Mouse (Mus musculus): ENCODE data around the gene Syt2. TPM values are rescaled to one million over a fixed set of nuclear protein-coding genes. Genes with fewer than 3 reads are reported as not detected.
A peak's percentile ranks its signal among the peaks of the same experiment; 100 is the strongest.

The Syt2 gene
- polyA plus RNA-seq, 1 experiment: 0.14 TPM

- Histone ChIP-seq H3K4me1 (ENCODE audit: control insufficient read depth, insufficient read depth, low read length) (peaks cover 3% of the 10 kb centered on the region; the same call in 1 of the 2 replicates), H3K4me3 (replicated peaks; ENCODE audit: extremely low read depth, low read depth, low read length) (no peak overlapping the region)
- TF ChIP-seq POLR2A (IDR thresholded peaks at IDR 0.05; ENCODE audit: borderline replicate concordance, extremely low read depth, low read depth, low read length): no peak
- no peak for TF ChIP-seq CTCF (IDR thresholded peaks at IDR 0.05; ENCODE audit: insufficient read depth, low read length)
- DNase-seq: no peak
- WGBS: 71% methylated on average over 6 of the region's 6 CpGs
Observed at GRCm38 (mm10) chr1:134759133-134759532, 112.7 kb downstream of the Syt2 start.

- Histone ChIP-seq H3K4me1 (ENCODE audit: control insufficient read depth, insufficient read depth, low read length) (peaks cover 3% of the 10 kb centered on the region; the same call in 1 of the 2 replicates), H3K4me3 (replicated peaks; ENCODE audit: extremely low read depth, low read depth, low read length) (no peak overlapping the region)
- 72% methylated on average over 5 of the region's 5 CpGs for WGBS
- DNase-seq: no peak
- no peak for TF ChIP-seq CTCF (IDR thresholded peaks at IDR 0.05; ENCODE audit: insufficient read depth, low read length)
- TF ChIP-seq POLR2A (IDR thresholded peaks at IDR 0.05; ENCODE audit: borderline replicate concordance, extremely low read depth, low read depth, low read length): no peak
Observed at GRCm38 (mm10) chr1:134760642-134761041, 114.2 kb downstream of the Syt2 start.

GRCm38 (mm10) chr1:134761534-134761933, 115.1 kb downstream of the Syt2 start:
- H3K4me1 ChIP-seq (ENCODE audit: control insufficient read depth, insufficient read depth, low read length): no peaks in the 10 kb centered on the region; the same call in 1 of the 2 replicates
- 80% methylated on average over 7 of the region's 7 CpGs for WGBS
- H3K4me3 ChIP-seq (replicated peaks; ENCODE audit: extremely low read depth, low read depth, low read length): no peak overlapping the region
- TF ChIP-seq CTCF (IDR thresholded peaks at IDR 0.05; ENCODE audit: insufficient read depth, low read length): no peak
- no peak for TF ChIP-seq POLR2A (IDR thresholded peaks at IDR 0.05; ENCODE audit: borderline replicate concordance, extremely low read depth, low read depth, low read length)
- no peak for DNase-seq

- Histone ChIP-seq H3K4me3 (replicated peaks; ENCODE audit: extremely low read depth, low read depth, low read length) (no peak overlapping the region), H3K4me1 (ENCODE audit: control insufficient read depth, insufficient read depth, low read length) (no peaks in the 10 kb centered on the region; the same call in 1 of the 2 replicates)
- no peak for DNase-seq
- no peak for TF ChIP-seq CTCF (IDR thresholded peaks at IDR 0.05; ENCODE audit: insufficient read depth, low read length)
- no peak for TF ChIP-seq POLR2A (IDR thresholded peaks at IDR 0.05; ENCODE audit: borderline replicate concordance, extremely low read depth, low read depth, low read length)
- 92% methylated on average over 4 of the region's 4 CpGs for WGBS
Observed at GRCm38 (mm10) chr1:134763250-134763649, 116.8 kb downstream of the Syt2 start.

DNA sequence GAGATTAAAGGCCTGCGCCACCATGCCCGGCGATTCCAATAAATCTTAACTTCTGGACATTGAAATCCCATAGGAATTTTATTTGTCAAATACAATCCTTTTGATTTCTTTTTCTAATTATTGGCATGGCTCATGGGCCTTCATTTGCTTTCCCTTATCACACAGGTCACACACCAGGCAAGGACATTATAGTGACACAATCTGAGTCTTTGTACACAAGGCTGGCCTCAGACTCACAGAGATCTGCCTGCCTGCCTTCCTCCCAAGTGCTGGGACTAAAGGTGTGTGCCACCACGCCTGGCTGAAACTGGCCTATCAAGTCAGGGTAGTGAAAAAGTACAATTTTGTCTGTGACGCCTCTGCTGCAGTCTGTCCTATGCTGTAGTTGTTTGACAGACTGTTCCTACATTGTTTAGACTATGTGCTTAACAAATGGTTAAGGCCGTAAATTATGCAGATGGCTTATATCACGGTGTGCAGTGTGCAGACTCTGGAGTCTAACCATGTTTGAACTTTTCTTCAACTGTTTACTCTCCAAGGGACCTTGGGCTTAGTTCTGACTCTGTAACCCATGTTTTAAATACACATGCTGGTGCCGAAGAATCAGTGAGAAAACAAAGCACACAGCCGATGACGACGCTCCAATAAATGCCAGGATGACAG, 117.4 kb downstream of the Syt2 start:
- WGBS: 64% methylated on average over 11 of the region's 11 CpGs
- no peak for DNase-seq
- Histone ChIP-seq H3K4me3 (replicated peaks; ENCODE audit: extremely low read depth, low read depth, low read length) (no peak overlapping the region), H3K4me1 (ENCODE audit: control insufficient read depth, insufficient read depth, low read length) (no peaks in the 10 kb centered on the region; the same call in 1 of the 2 replicates)
- no peak for TF ChIP-seq POLR2A (IDR thresholded peaks at IDR 0.05; ENCODE audit: borderline replicate concordance, extremely low read depth, low read depth, low read length)
- TF ChIP-seq CTCF (IDR thresholded peaks at IDR 0.05; ENCODE audit: insufficient read depth, low read length): no peak

- Histone ChIP-seq H3K4me3 (replicated peaks; ENCODE audit: extremely low read depth, low read depth, low read length) (no peak overlapping the region), H3K4me1 (ENCODE audit: control insufficient read depth, insufficient read depth, low read length) (no peaks in the 10 kb centered on the region; the same call in 1 of the 2 replicates)
- no peak for DNase-seq
- TF ChIP-seq CTCF (IDR thresholded peaks at IDR 0.05; ENCODE audit: insufficient read depth, low read length) (no peak), POLR2A (IDR thresholded peaks at IDR 0.05; ENCODE audit: borderline replicate concordance, extremely low read depth, low read depth, low read length) (no peak)
- WGBS: 71% methylated on average over 7 of the region's 7 CpGs
Observed at GRCm38 (mm10) chr1:134764831-134765458, 118.5 kb downstream of the Syt2 start.

DNA sequence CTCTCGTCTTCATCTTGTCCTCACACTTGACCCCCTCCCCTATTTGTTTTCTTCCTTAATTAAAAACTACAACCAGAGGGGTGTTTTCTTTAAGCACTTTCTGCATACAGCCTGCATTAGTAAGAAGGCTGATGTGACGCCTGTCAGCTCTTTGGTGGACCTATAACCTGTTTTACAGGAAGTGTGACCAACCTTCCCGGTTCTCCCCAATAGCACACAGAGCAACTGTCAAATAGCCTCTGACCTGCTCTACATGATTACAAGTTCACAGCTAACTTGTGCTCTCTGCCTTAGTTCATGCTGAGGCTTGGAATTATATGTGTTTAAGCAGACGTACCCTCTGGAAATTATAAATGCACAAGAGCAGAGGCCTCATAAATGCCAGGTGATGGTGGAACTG, 120.0 kb downstream of the Syt2 start:
- Histone ChIP-seq H3K4me1 (ENCODE audit: control insufficient read depth, insufficient read depth, low read length) (peaks cover 4% of the 10 kb centered on the region), H3K4me3 (replicated peaks; ENCODE audit: extremely low read depth, low read depth, low read length) (no peak overlapping the region)
- TF ChIP-seq CTCF (IDR thresholded peaks at IDR 0.05; ENCODE audit: insufficient read depth, low read length) (no peak), POLR2A (IDR thresholded peaks at IDR 0.05; ENCODE audit: borderline replicate concordance, extremely low read depth, low read depth, low read length) (no peak)
- 75% methylated on average over 4 of the region's 4 CpGs for WGBS
- no peak for DNase-seq

GRCm38 (mm10) chr1:134770312-134770711, 123.8 kb downstream of the Syt2 start:
- no peak for DNase-seq
- no peak for TF ChIP-seq CTCF (IDR thresholded peaks at IDR 0.05; ENCODE audit: insufficient read depth, low read length)
- TF ChIP-seq POLR2A (IDR thresholded peaks at IDR 0.05; ENCODE audit: borderline replicate concordance, extremely low read depth, low read depth, low read length): no peak
- WGBS: 88% methylated on average over 5 of the region's 5 CpGs
- Histone ChIP-seq H3K4me1 (ENCODE audit: control insufficient read depth, insufficient read depth, low read length) (peaks cover 26% of the 10 kb centered on the region), H3K4me3 (replicated peaks; ENCODE audit: extremely low read depth, low read depth, low read length) (no peak overlapping the region)

DNA sequence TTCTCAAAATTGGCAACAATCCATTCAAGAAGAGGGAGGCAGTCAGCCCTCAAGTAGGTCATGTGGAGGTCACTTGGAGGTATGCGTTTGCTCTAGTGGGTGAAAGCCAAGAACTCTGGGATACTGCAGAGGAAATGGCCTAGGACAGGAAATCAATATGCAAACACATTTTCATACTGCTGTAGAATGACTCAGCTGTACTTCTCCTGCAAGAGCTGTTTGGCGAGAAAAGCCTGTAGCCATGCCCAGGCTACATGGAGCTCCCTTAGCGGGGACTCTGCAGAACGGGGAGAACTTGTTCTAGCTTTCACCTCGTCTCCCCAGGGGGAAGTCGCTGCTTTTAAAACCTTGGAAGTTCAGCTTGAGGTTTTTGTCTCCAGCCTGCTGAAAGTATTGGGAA, 124.9 kb downstream of the Syt2 start:
- WGBS: 10% methylated on average over 6 of the region's 6 CpGs
- DNase-seq: peak; percentile 50
- Histone ChIP-seq H3K4me1 (ENCODE audit: control insufficient read depth, insufficient read depth, low read length) (peaks cover 26% of the 10 kb centered on the region), H3K4me3 (replicated peaks; ENCODE audit: extremely low read depth, low read depth, low read length) (no peak overlapping the region)
- no peak for TF ChIP-seq POLR2A (IDR thresholded peaks at IDR 0.05; ENCODE audit: borderline replicate concordance, extremely low read depth, low read depth, low read length)
- no peak for TF ChIP-seq CTCF (IDR thresholded peaks at IDR 0.05; ENCODE audit: insufficient read depth, low read length)

DNA sequence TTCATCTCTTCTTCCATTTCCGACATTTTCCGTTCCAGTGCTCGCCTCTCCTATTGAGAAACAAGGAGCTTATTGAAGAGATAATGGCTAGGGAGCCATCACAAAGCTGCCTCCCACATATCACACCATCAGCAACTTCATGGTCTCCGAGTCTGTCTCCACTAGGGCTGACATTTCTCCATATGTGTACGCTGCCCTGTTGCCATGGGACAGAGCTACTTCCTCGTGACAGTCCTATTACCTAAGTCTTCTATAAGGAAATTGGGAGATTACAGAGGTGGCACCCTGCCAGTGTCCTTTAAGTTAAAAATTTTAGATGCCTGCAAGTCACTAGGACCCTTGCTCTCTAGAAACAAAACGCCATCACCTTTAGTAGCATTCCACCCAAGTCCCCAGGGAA, 125.5 kb downstream of the Syt2 start:
- DNase-seq: no peak
- 80% methylated on average over 7 of the region's 7 CpGs for WGBS

More for the DNA sequence above, 125.5 kb downstream of the Syt2 start:
- TF ChIP-seq CTCF (IDR thresholded peaks at IDR 0.05; ENCODE audit: insufficient read depth, low read length) (no peak), POLR2A (IDR thresholded peaks at IDR 0.05; ENCODE audit: borderline replicate concordance, extremely low read depth, low read depth, low read length) (no peak)
- no peak overlapping the region for H3K4me3 ChIP-seq (replicated peaks; ENCODE audit: extremely low read depth, low read depth, low read length)
- H3K4me1 ChIP-seq (ENCODE audit: control insufficient read depth, insufficient read depth, low read length): peaks cover 26% of the 10 kb centered on the region
